Mouse (Mus musculus) spleen, adult 2 months (tissue): Measurements from ENCODE around the gene Adig.
A peak's percentile ranks its signal among the peaks of the same experiment; 100 is the strongest.

Source experiments
- CTCF ChIP-seq: fragments of 200-500 bp; IDR thresholded peaks from 2 replicates; pipeline ENCODE4 v1.5.1; 2011; ENCODE audit warnings: mild to moderate bottlenecking, inconsistent platforms; ENCODE audit not compliant: insufficient read depth, insufficient read length, insufficient replicate concordance; ENCODE audit errors: extremely low read depth
- POLR2A ChIP-seq: fragments of 200-500 bp; IDR thresholded peaks from 2 replicates; pipeline ENCODE4 v1.6.1; 2011; ENCODE audit warnings: low read depth, low read length, inconsistent platforms

GRCm38 (mm10) chr2:158550067-158550466, 47.7 kb downstream of the Adig start:
- TF ChIP-seq CTCF = peak; percentile 61; the same call in 1 of the 2 replicates
- no peak for TF ChIP-seq POLR2A
